Mouse (Mus musculus) telencephalon, adult 2 months (tissue): ENCODE data around the gene Trim80.
"Not testable (repeated sequence)": the region's sequence is repeated elsewhere in the genome, so short reads cannot be mapped to it uniquely, and the experiment has no call there.

Experiments
- DNase-seq: peaks from one replicate; pipeline ENCODE4 v3.0.0-alpha.2; 2011; ENCODE audit warnings: low read depth, low spot score

Trim80 gene

DNA sequence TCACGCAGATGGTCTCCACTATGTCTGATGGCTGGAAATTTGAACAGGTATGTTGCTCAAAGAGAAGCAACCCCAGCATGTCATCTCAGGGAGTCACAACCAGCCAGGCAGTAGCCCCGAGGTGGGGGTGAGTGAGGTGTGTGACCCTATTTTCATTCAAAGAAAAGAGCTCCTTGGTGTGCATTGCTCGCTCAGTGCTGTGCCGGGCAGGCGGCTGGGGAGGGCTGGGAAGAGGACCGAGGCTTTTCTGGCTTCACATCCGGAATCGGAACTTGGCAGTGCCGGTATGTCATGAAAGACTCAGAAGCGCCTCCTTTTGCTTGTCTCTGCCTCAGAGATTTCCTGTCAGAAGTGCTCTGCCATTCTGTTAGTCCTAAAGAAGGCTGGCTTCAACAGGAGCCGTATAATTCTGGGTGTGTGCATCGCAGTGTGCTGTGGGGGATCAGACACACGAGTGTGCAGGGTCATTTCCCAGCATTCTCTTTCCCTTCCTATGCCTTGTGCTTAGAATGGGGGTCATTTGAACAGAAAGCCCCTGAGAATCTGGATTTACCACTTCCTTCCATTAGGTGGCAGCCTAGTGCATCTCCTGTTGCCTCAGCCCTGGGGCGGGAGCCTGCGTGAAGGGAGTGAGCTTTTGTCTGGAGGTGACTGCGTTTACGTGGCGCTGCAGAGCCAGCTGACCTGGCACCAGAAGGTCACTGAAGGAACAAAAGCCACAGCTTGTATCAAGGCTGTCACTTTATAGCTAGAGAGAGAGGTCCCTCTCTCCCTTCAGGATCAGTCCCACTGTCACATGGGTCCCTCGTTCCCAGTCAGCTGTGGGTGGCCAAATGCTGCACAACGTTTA is 12.6 kb upstream of the Trim80 start:
- peak; percentile 65 for DNase-seq

- DNase-seq, result no peak
Observed at GRCm38 (mm10) chr11:115429307-115429706, 11.0 kb upstream of the Trim80 start.

- no peak for DNase-seq
Observed at GRCm38 (mm10) chr11:115430561-115430960, 9.8 kb upstream of the Trim80 start.

DNA sequence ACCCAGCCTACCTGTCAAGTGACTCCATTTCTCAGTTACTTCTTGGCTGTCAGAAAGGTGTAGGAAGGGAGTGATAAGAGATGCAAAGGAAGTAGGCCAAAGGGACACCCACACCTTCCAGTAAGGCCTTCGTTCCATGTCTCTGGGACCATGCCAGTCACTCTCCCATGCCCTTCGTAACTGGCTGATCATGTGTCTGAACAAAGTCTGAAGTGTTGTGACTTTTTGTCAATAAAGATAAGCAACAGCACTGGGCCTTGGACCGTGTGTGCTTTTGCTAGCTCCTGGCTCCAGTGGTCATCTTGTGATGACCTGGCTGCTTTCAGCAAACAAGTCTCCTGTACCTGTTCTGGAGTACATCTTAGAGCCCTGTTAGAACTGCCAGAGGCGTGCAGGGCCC is 7.5 kb upstream of the Trim80 start:
- DNase-seq, result no peak

DNA sequence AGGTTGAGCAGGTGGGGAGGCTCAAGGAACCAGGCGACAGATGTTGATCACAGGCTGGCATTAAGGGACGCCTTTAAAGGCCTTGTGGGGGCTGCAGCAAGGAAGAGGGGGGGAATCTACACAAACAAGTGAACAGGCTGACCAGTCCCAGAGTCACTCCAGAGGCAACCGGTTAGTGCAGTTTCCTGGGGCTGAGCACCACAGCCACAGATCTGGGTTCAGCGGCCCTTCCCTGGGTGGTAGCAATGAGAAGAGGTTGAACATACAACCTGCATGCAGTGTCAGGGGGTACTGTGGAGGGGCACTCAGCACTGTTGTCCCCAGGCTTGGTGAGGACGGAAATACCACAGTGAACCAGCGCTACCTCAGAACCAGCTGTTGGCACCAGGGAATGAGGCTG is 7.0 kb upstream of the Trim80 start:
- no peak for DNase-seq

GRCm38 (mm10) chr11:115435596-115436337 is 4.6 kb upstream of the Trim80 start:
- DNase-seq, result no peak

DNA sequence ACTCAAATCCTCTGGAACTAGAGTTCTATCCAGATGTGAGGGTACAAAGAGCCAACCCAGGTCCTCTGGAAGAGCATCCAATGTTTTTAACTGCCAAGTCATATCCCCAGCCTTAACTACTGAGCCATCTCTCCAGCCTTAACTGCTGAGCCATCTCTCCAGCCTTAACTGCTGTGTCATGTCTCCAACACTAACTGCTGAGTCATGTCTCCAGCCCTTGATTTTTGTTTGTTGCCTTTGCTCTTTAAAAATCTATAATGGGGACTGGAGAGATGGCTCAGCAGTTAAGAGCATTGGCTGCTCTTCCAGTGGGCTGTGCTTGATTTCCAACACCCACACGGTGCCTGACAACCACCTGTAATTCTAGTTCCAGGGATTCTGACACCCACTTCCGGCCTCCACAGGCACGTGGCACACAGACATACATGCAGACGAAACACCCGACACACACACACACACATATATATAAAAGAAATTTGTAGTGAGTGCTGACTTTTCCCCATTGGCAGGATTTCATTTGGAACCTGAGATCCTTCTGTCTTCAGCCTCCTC is 2.7 kb upstream of the Trim80 start:
- DNase-seq, result no peak

DNA sequence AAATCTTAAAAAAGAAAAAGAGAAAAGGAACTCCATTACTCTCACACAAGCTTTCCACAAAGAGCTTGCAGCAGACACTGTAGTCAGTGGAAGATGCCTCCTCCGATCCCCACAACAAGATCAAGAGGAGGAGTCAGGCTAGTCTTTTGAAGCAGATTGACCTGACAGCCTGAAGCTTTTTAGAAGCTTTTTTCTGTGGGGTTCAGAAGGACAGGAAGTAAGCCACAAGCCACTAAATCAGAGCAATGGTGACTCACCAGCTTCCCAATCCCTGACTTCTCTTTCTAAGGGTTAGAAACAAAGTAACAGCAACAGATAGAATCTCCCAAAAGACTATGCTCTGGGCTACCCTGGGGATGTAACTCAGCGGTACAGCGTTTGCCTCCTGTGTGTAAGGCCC is 1.0 kb upstream of the Trim80 start:
- no peak for DNase-seq

DNA sequence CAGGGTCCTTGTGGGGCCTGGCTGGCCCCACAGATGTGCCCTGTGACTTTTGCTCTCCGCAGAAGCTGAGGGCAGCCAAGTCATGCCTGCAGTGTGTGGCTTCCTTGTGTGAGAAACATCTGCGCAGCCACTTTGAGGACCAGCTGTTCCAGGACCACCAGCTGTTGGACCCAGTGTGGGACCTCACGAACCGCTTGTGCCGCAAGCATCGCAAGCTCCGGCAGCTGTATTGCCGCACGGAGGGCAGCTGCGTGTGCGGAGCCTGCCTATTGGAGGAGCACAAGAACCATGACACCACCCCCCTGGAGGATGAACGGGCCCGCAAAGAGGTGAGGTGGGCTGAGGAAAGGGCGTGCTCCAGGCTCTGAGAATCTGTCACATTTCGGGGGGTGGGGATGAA is 1.1 kb downstream of the Trim80 start:
- no peak for DNase-seq

DNA sequence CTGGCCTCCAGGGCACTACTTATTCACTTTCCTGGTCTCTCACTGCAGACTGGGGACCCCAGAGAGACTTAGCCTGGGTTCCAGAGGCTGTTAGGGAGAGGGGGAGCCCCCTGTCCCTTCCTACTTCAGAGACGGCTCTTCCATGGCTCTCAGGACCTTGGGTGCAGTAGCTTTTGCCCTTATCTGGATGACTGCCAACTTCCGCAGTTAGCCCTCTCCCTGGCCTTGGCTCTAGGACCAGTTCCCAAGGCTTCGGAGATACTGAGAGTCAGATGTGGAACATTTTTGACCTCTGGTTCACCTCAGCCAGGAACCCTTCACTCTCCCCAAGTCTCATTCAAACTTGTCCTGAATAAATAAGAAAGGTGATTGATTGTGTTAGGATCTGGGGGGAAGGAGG is 6.6 kb downstream of the Trim80 start:
- no peak for DNase-seq

- DNase-seq, result no peak
Observed at GRCm38 (mm10) chr11:115447321-115447885, 7.1 kb downstream of the Trim80 start.

DNA sequence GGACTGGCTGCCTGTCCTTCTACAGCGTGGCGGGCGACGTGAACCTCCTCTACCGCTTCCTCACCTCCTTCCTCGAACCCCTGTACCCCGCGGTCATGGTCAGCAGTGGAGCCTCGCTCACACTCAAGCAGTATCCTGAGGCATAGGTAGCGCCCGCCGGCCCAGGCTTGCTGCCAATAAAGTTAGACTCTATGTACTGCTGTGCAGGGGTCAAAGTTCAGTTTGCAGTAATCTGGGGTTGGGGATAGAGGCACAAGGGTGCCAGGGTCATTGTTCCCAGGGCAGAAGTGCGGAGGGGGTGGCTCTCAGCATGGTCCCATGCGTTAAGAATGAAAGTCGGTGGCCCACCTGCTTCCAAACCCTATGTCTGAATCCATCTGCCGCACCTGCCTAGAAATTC is 7.7 kb downstream of the Trim80 start:
- no peak for DNase-seq

DNA sequence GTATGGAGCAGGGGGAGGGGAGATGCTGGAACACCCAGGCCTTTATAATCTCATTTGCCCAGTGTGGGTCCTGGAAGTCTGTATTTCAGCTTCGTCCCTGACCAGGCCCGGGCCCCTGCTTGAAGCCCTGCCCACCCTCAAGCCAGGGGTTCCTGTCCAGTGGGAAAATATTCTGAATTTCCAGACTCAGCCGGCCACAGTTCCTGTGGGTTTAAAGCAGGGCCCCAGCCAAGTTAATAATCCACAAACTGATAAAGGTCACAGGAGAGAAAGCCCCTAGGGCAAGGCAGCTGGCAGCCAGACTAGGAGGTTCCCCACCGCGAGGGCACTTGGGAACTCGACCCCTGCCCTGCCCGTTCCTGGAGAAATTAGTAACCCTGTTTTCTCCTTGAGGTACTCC is 8.7 kb downstream of the Trim80 start:
- DNase-seq, result no peak

DNA sequence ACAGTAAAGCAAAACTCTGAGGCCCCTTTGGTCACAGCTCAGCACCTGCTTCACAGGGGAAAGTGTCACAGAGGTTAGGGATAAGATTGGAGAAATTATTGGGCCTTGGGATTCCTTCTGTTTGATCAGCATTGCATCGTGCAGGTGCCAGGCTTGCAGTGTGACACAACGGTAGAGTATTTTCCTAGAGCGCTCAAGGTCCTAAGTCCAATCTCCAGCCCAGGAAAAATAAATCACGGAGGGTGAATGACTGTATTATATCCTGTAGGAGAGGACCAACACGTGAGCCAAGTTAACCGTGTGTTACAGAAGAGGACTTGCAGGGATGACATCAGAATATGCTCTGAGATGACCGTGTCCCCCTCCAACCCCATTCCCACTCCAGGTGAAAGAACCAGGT is 9.8 kb downstream of the Trim80 start:
- DNase-seq, result no peak

- DNase-seq, result no peak
Observed at GRCm38 (mm10) chr11:115451781-115452241, 11.5 kb downstream of the Trim80 start.

DNA sequence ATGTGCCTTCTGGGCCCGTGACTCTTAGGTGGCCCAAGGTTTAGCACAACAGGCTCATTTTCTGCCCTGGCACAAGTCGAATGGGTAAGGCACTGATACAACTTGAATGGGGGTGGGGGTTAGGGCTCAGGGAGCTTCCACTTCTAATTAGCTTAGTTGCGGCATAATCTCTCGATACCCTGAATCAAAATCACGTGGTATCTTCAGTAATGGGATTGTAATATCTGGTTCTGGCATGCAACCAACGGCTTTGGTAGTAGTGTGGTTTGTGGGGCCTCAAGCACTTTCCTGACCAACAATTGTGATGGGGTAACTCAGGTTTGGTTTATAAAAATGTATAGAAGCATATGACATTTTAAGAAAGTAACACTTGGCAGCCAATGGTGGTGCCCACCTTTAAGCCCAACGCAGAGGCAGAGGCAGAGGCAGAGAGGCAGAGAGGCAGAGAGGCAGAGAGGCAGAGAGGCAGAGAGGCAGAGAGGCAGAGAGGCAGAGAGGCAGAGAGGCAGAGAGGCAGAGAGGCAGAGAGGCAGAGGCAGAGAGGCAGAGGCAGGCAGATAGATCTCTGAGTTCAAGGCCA is 12.0 kb downstream of the Trim80 start:
- DNase-seq, result no peak

DNA sequence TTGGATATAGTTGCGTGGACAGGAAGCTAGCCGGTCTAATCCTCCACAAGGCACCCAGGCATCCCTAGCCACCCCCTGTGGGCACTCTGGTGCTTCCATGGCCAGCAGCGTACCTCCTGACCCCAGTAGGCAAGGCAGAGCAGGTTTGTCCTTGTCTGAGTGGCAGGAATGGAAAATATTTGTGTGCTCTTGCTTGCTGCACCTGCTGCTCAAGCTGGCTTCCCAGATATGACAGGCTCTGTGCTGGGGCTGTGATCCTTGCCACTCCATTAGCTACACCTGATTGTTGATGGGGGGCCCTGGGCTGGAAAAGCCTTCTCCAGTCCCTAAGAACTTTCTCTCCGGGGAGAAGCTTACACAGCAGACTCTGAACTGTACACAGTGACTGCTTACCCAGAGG is 13.0 kb downstream of the Trim80 start:
- no peak for DNase-seq

- DNase-seq, result not testable (repeated sequence)
Observed at GRCm38 (mm10) chr11:115454822-115455221, 14.5 kb downstream of the Trim80 start.

GRCm38 (mm10) chr11:115455619-115456018 is 15.3 kb downstream of the Trim80 start:
- no peak for DNase-seq

GRCm38 (mm10) chr11:115456182-115456581 is 15.8 kb downstream of the Trim80 start:
- no peak for DNase-seq

- no peak for DNase-seq
Observed at GRCm38 (mm10) chr11:115457405-115457804, 17.1 kb downstream of the Trim80 start.

- no peak for DNase-seq
Observed at GRCm38 (mm10) chr11:115460976-115461375, 20.6 kb downstream of the Trim80 start.
